Mouse (Mus musculus): Measurements from ENCODE around the gene Zfp750.

Zfp750 gene

DNA sequence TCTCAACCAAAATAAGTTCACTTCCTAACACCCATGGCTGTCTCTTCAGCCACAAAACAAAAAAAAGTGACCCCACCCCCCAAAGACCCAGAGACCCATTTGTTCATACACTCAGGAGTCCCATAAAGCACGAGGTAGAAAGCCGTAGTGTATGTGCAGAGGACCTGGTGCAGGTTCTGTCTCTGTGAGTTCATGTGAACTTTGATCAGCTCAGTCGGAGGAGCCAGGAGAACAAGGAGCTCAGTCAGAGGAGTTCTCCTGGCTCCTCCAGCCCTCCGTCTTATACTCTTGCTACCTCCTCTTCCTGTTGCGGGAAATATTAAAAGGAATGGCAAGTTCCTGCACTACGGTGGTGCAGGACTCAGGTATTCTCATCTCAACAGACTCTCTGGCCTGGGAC lies 51.7 kb downstream of the Zfp750 start:
- no peak for DNase-seq
